Mouse (Mus musculus): ENCODE data around the gene Brd2.

DNA sequence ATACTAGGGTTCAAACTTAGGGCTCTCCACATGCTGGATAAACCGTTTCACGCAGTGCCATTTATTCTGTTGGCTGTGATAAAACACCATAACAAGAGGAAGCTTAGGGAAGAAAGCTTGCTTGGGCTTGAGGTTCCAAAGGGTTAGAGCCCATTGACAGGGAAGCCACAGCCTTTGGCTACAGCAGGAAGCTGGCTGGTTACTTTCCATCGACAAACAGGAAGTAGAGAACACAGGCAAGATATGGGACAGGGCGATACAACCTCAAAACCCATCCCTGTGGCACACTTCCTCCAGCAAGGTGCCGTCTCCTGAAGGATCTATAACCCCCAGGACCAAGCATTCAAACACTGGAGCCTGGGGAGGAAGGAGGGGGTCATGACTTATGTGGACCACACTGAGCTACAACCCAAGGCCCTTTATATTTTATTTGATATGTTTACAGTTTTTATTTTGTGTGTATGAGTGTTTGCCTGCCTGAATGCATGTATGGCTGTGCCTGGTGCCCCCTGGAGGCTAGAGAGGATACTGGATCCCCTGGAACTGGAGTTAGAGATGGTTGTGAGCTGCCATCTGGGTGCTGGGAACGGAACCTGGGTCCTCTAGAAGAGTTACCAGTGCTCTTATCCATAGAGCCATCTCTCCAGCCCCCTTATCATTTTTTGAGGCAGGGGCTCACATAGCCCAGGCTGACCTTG lies 42.7 kb upstream of the Brd2 start:
- no peak for TF ChIP-seq CTCF (IDR thresholded peaks at IDR 0.05; ENCODE audit: borderline replicate concordance, insufficient read depth, low read length)
- no peak for TF ChIP-seq POLR2A (IDR thresholded peaks at IDR 0.05; ENCODE audit: low read depth, low read length)

Data from embryonic fibroblast, embryonic 13.5 days (primary cell).